Mouse (Mus musculus): ENCODE data around the gene Rbfox2.
"Not testable (repeated sequence)": the region's sequence is repeated elsewhere in the genome, so short reads cannot be mapped to it uniquely, and the experiment has no call there.

The Rbfox2 gene

GRCm38 (mm10) chr15:77273947-77274346 is 32.9 kb downstream of the Rbfox2 start:
- DNase-seq (ENCODE audit: low spot score in 2 of 2) = no peak

DNA sequence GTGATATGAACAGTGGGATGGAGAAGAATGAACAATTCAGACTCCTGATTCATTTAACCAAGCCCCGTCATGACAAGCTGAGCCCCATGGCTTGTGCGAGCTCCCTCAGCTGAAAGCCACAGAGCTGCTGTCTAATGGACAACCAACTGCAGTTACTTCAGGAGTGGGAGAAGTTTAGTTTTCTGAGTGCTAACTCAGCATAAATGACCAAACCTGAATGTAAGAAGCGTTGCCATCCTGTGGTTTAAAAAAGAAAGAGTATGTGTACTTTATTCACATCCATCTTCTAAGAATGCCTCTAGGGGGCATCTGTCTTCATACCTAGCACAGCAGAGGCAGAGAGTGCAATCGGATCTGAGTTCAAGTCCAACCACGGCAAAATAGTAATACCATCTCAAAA is 35.5 kb downstream of the Rbfox2 start:
- DNase-seq (ENCODE audit: low spot score in 2 of 2) = no peak

DNA sequence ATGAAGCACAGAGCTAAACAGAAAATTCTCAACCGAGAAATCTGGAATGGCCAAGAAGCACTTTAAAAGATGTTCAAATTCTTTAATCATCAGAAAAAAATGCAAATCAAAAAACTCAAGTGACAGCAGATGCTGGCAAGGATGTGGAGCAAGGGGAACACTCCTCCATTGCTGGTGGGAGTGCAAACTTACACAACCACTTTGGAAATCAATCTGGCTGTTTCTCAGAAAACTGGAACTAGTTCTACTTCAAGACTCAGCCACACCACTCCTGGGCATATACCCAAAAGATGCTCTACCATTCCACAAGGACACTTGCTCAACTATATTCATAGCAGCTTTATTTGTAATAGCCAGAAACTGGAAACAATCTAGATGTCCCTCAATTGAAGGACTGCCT is 37.3 kb downstream of the Rbfox2 start:
- DNase-seq (ENCODE audit: low spot score in 2 of 2) = not testable (repeated sequence)

- no peak for DNase-seq (ENCODE audit: low spot score in 2 of 2)
Observed at GRCm38 (mm10) chr15:77268415-77268814, 38.4 kb downstream of the Rbfox2 start.

- DNase-seq (ENCODE audit: low spot score in 2 of 2) = no peak
Observed at GRCm38 (mm10) chr15:77265318-77265717, 41.5 kb downstream of the Rbfox2 start.

GRCm38 (mm10) chr15:77264314-77264713 is 42.5 kb downstream of the Rbfox2 start:
- DNase-seq (ENCODE audit: low spot score in 2 of 2) = no peak

DNA sequence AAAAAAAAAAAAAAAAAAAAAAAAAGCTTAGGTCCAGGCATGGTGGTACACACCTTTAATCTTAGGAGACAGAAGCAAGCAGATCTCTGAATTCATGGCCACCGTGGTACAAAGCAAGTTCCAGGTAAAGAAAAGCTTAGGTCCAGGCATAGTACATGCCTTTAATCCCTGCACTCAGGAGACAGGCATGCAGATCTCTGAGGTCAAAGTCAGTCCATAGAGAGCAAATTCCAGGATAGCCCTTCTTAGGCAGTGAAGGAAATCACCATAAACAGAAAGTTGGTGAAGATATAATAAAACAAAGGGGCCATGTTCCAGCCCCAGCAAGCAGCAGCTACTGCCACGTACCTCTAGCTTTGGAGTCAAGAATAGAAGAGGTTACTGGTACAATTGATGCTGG is 44.0 kb downstream of the Rbfox2 start:
- no peak for DNase-seq (ENCODE audit: low spot score in 2 of 2)

- DNase-seq (ENCODE audit: low spot score in 2 of 2) = no peak
Observed at GRCm38 (mm10) chr15:77257437-77258229, 49.2 kb downstream of the Rbfox2 start.

DNA sequence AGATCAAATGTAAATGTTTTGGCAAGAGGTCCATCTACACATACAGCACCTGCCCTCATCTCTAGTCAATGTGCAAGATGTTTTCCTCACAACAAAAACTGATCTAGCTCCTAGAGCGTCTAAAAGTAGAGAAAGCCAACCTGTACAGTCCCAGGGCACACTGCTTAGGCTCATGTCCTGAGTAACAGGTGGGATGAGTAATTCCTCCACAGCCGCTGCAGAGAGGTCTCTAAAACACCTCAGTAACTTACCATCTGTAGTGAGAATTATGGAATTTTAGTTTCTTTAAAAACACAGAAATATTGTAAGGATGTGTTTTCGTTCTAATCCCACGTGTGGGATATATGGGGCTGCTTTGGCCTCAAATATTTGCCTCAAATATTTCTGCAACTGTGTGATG is 50.0 kb downstream of the Rbfox2 start:
- no peak for DNase-seq (ENCODE audit: low spot score in 2 of 2)

DNA sequence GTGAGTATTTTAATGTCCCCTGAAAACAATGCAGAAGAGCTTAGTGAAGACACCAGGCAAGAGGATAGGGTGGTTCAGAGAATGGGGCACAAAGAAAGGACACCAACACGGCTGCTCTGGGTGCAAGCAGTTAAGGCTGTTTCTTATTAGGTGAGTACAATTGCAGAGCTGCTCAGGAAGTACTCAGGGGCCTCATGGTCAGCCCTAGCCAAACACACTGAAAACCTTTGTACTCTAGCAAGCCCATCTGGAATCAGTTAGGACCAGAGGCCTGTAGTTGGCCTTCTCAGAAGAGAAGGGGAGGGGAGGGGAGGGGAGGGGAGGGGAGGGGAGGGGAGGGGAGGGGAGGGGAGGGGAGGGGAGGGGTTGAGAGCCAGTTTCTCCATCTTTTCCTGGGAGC is 52.2 kb downstream of the Rbfox2 start:
- DNase-seq (ENCODE audit: low spot score in 2 of 2) = no peak

GRCm38 (mm10) chr15:77254128-77254527 is 52.7 kb downstream of the Rbfox2 start:
- no peak for DNase-seq (ENCODE audit: low spot score in 2 of 2)

GRCm38 (mm10) chr15:77251706-77252105 is 55.1 kb downstream of the Rbfox2 start:
- DNase-seq (ENCODE audit: low spot score in 2 of 2) = no peak

DNA sequence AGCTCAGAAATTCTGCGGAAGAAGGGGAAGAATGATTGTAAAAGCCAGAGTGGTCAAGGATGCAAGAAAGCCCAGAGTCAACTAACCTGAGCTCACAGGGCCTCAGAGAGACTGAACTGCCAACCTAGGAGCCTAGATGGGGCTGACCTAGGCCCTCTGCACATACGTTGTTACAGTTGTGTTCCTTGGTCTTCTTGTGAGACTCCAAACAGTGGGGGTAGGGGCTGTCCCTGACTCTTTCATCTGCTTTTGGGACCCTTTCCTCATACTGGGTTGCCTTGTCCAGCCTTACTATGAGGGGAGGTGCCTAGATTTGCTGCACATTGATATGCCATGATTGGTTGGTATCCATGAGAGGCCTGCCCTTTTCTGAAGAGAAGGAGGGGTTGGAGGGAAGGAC is 56.0 kb downstream of the Rbfox2 start:
- no peak for DNase-seq (ENCODE audit: low spot score in 2 of 2)

DNA sequence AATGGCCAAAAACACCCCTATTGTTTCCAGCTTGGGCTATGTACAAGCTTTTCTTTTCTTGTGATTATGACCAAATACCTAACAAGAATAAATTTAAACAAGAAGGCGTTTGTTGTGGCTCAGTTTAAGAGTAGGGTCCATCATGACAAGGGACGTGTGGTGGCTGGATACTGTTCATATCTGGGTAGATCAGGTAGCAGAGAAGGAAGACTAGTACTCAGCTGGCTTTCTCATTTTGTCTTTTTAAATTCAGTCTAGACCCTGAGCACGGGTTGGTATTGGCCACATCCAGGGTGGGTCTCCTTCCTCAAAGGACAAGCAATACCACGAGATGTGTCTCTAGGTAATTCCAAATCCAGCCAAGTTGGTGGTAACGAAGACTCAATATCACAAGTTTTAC is 57.4 kb downstream of the Rbfox2 start:
- no peak for DNase-seq (ENCODE audit: low spot score in 2 of 2)

DNA sequence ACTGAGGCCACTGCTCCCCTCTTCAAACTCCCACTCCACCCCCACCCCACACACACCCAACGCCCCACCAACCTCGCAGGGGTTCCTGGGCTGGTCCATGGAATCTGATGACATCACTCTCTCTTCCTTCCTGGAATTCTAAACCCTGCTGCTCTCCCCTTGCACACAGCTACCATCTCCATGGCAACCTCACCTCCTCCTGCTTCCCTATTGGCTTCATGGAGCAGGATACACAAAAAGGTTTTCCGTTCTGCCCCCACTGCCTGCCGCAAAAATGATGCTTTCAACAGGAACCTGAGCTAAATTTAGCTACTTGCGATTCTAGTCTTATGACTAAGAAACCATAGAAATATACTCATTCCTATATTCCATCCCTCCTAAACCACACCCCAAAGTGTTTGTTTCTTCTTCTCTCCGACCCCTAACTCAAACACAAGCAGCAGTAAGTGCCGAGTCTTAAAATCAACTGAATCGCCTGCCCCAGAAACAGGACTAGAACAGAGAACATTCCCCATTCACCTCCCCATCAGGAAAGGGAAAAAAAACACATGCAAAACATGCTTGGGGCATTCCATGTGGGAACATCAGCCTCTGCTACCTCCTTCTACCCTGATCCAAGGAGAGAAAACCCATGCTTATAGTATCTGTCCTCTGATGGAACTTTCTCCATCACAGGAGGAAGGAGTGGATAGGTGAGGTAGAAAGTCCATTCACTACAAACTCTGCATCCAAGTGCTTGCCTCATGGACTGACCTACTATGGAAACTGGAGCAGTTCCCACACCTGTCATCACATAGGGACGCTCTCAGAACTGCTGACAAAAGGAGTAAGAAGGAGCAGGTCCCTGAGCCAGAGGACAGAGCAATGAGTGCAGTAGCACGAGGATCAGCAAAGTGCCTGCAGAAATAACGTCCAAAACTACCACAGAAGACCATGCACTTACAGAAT is 61.1 kb downstream of the Rbfox2 start:
- DNase-seq (ENCODE audit: low spot score in 2 of 2) = no peak

- no peak for DNase-seq (ENCODE audit: low spot score in 2 of 2)
Observed at GRCm38 (mm10) chr15:77244634-77245033, 62.2 kb downstream of the Rbfox2 start.

DNA sequence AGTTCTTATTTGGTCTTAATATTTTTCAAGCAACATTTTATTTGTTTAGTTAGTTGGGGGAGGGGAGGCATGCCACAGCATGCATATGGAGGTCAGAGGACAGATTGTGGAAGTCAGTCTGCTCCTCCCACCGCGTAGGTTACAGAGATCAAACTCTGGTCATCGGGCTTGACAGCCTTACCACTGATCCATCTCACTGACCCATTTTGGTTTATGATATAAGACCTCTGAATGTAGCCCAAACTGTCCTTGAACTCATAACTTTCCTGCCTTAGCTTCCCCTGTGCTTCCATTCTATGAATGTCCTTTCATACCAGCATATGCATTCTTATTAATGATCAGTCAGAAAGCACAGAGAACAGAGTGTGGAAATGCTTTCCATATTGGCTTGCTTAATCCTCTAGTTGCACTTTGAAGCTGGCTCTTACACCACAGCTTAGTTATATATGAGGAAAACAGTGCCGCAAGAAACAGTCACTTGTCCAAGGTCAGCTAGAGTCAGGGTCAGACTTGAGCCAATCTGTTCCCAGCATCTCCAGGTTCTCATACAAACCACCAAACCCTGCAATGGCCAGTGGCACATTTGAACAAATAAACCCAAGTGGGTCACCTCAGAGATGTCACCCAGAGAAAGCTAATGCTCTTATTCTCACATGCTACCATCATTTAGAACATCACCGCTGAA is 62.8 kb downstream of the Rbfox2 start:
- no peak for DNase-seq (ENCODE audit: low spot score in 2 of 2)

GRCm38 (mm10) chr15:77240607-77241006 is 66.2 kb downstream of the Rbfox2 start:
- no peak for DNase-seq (ENCODE audit: low spot score in 2 of 2)

- DNase-seq (ENCODE audit: low spot score in 2 of 2) = no peak
Observed at GRCm38 (mm10) chr15:77239564-77239963, 67.2 kb downstream of the Rbfox2 start.

GRCm38 (mm10) chr15:77237661-77238060 is 69.1 kb downstream of the Rbfox2 start:
- DNase-seq (ENCODE audit: low spot score in 2 of 2) = no peak

- DNase-seq (ENCODE audit: low spot score in 2 of 2) = no peak
Observed at GRCm38 (mm10) chr15:77236055-77236567, 70.7 kb downstream of the Rbfox2 start.

GRCm38 (mm10) chr15:77235551-77235950 is 71.3 kb downstream of the Rbfox2 start:
- DNase-seq (ENCODE audit: low spot score in 2 of 2) = no peak

All from spleen, postnatal 4 days (tissue).